Mouse (Mus musculus) retina, postnatal 1 day (tissue): ENCODE data around the gene Spryd7.
A peak's percentile ranks its signal among the peaks of the same experiment; 100 is the strongest.
"Not testable (repeated sequence)": the region's sequence is repeated elsewhere in the genome, so short reads cannot be mapped to it uniquely, and the experiment has no call there.

ENCODE experiments used
- DNase-seq: peaks from one replicate; pipeline ENCODE4 v3.0.0-alpha.2; 2012

The Spryd7 gene

GRCm38 (mm10) chr14:61556289-61557147 lies at the start of gene Spryd7:
Spryd7 (minus strand) TSS chr14:61556886.
- peak; percentile 98 for DNase-seq

DNA sequence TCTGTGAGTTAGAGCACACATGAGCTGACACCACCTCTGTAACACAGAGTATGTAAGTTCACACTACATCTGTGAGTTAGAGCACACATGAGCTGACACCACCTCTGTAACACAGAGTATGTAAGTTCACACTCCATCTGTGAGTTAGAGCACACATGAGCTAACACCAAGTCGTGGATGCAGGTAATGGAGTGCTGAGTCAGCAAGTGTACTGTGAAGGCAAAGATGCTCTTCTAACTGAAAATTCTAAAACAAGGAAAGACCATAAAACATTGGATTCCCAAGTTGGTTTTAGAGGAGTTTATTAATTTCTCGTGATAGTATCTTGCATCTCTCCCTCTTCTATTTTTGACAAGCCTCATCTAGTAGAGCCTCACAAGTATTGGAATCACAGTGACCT lies 49.4 kb upstream of the Spryd7 start:
- DNase-seq = not testable (repeated sequence)

- DNase-seq = no peak
Measured at GRCm38 (mm10) chr14:61604081-61604480, 47.4 kb upstream of the Spryd7 start.

GRCm38 (mm10) chr14:61603069-61603755 lies 46.5 kb upstream of the Spryd7 start:
- DNase-seq = peak; percentile 54

DNA sequence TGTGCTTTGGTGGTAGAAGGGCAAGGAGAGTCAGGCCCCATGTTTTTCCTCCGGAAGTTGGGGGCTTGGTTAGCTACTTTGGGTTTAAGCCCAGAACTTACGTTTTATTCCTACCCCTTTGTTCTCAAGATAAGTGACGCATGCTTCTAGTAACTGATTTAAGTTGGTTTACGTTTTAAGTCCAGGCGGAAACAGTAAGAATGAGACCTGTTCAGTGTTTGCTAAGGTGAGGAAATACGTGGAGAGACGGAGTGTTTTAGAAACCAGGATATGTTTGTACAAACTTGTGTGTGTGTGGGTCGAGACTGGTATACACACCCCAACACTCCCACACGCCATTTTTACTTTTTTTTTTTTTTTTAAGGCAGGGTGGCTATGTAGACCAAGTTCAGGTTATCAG lies 44.7 kb upstream of the Spryd7 start:
- DNase-seq = no peak

DNA sequence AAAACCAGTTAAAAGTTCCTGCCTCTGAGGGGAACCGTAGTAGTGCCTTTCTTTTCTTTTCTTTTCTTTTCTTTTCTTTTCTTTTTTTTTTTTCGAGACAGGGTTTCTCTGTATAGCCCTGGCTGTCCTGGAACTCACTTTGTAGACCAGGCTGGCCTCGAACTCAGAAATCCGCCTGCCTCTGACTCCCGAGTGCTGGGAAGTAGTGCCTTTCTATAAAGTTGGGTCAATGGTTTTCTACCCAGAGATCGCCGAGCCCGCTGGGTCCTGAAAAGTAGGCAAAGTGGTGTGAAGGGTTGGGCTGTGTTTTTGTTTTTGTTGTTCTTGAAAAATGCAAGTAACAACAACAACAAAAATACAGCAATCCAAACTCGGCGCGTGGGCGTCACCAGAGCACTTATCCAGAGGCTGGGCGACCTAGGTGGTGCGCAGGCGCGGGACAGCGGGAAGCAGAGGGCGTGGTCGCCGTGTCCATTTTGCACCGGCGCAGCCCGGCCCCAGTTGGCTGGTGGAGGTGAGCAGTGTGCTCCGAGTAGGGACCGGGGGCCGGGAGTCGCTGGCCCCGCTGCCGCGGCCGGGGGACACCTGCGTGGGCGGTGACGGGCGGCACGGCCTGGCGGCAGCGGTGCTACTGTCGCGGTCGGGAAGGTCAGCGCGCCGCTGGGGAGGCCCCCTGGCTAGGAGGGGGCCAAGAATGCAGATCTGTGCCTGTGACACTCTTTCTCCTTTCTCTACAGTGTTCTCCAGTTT lies 42.5 kb upstream of the Spryd7 start:
- DNase-seq = peak; percentile 89

- no peak for DNase-seq
Measured at GRCm38 (mm10) chr14:61597968-61598367, 41.3 kb upstream of the Spryd7 start, which contains the start of gene Trim13. Trim13 (plus strand) TSS chr14:61598247.

DNA sequence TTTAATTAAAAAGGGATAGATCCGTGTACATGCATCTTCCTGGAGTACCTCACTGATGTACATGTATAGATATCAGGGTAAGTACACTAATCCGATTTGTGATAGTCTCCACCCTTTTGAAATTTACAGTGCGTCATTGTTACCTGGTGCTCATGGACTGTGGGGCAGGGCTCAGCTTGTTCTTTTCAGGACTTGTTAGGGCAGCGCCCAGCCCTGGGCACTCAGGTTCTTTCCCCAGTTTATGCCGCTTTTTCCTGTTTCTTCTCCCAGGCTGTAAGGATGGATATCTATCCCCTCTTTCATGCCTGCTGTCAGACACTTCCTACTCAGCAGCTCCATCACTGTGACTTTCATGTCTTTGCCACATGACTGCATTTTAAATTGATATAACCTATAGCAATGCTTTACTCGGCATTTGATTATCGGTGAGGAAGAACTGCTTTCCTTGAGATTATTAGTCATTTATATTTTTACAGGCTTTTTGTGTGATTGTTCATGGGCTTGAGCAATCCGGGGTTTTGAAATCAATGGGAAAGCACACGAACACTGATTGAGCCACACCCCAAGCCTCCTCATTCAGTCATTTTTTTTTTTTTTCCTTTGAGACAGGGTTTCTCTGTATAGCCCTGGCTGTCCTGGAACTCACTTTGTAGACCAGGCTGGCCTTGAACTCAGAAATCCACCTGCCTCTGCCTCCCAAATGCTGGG lies 40.2 kb upstream of the Spryd7 start:
- no peak for DNase-seq

DNA sequence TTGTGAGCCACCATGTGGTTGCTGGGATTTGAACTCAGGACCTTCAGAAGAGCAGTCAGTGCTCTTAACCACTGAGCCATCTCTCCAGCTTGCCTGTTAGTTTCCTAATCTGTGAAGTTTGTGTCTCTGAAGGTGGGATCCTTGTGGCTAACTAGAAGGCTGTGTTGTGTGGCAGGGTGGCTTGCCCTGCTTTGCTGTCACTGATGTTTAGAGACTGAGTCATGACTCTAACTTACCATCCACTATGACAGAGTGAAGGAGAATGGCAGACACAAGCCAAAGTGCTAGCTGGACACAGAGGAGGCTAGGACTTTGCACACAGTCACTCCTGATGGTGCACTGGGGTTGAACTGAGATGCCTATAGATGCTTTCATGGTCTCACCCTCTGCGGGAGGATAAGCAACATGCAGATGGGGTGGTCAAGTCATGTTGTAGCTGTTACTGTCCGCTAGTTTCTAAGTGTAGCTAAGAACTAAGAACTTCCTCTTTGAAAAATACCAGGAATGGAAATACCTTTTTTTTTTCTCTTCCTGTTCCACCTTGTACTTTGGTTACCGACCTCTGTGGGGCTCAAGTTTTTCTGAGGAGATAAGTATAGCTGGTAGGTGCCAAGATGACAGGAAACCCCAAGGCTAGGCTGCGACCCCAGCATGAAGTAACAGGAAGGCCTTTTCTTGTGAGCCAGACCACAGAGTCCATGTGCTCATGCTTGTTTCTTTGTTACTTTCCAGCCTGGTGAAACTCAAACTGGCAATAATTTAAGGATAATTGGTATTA lies 32.8 kb upstream of the Spryd7 start:
- DNase-seq = no peak

DNA sequence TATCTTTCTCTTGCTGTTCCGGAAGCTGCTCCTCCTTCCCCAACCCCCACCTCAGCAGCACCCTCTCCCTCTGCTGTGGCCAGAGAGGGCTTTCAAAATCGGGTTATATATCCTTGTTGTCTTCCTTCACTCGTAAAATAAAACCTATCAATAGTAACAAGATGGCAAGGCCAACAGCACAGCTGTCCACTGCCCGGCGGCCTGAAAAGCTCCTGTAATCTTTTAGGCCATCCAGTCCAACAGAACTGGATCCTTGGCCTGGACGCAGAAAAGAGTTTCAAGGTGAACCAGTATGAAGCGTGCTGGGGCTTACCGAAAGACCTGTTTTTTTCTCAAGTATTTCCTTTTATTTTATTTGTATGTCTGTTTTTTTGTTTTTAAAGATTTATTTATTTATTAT lies 19.3 kb upstream of the Spryd7 start:
- no peak for DNase-seq

DNA sequence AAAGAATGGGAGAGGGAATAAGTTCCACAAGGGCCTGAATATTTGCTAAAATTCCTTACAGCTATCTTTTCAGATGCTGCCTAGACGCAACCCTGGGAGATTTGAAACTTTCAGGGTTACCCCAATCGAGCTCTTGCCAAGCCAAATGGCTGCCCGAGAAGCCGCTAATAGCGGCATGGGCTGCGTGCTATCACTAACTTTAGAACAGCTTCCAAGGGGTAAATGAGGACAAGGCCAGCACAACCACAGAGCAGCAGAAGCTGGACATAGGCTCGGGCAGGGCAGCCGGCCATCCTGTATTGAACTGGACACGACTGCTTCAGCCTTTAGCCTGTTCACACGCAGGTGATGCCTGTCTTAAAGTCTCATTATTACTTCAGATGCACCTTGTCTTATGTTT lies 18.4 kb upstream of the Spryd7 start:
- no peak for DNase-seq

DNA sequence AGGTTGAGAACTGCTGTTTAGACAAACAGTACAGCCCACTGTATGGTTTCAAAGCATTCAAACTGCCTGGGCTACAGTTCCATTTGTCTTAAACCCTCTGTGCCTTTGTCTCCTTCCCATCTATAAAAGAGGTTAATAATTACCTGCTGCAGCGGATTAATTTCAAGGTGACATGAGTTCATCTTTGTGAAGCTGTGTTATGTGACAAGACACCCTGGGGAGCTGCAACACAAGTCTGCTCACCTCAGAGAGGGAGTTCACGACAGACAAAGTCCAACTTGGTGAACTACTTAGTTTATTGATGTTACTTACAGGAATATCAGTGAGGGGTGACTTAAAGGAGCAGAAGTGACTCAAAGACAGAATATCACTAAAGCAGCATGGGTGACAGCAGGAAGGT lies 15.4 kb upstream of the Spryd7 start:
- no peak for DNase-seq

- DNase-seq = peak; percentile 82
Measured at GRCm38 (mm10) chr14:61571366-61571765, 14.7 kb upstream of the Spryd7 start.

DNA sequence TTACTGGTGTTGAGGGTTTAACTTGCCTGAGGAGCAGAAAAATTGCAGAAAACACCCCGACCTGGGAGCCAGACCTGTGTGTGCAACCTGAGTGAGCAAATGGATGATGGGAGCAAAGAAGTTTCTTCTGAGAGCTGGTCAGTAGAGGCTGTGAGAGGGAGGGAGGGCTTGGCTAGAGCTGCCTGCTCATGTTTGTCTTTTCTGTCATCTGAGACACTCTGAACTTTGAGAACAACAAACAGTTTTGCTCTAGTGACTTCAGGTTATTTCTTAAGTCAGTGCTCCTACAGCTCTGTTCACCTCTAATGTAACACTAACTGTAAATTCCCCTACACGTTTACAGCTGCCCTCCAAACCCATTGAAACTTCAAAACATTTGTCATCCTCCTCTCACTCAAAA lies 12.7 kb upstream of the Spryd7 start:
- no peak for DNase-seq

DNA sequence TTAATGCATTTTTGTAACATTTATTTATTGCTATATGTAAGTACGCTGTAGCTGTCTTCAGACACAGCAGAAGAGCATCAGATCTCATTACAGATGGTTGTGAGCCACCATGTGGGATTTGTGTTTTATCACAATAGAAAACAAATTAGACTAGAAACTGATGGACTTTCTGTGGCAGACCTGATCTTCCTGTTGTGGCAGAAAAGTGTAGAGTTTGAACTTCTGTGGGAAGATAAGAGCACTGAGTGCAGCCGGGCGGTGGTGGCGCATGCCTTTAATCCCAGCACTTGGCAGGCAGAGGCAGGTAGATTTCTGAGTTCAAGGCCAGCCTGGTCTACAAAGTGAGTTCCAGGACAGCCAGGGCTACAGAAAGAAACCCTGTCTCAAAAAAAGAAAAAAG lies 9.5 kb upstream of the Spryd7 start:
- DNase-seq = not testable (repeated sequence)

- DNase-seq = no peak
Measured at GRCm38 (mm10) chr14:61559856-61560255, 3.2 kb upstream of the Spryd7 start.

- no peak for DNase-seq
Measured at GRCm38 (mm10) chr14:61558901-61559300, 2.2 kb upstream of the Spryd7 start.

DNA sequence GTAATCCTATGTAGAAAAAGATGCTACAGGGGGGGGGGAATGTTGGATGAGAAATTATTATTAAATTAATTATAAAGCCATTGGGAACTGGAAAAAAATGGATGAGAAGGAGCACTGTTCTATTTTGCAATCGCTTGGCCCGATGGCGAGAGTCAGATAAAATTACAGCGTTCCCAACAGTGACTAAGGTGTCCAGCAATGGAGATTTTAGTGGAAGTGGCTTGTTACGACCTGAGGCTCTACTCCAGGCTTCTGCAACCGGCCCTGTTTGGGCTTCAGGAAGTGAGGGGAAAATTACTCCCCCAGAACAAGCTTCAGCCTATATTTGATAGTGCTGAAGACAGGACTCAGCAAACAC lies 776 bp downstream of the Spryd7 start:
- DNase-seq = no peak

DNA sequence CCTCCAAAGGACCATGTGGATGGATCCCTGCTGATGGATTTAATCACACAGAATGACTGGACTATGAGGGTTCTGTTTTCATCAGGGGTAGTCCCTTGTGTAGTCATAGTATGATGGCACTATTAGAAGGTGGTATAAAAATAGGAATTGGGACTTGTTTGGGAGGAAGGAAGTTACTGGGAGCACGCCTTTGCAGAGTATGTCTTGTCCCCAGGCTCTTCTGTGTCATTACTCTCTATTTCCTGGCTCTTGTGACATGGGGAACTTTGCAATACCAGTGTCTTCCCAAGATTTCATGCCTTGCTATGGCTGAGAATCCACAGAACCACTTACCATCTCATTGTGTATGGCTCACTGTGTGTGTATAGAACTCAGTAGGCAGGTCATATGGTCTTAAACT lies 8.1 kb downstream of the Spryd7 start:
- DNase-seq = no peak

GRCm38 (mm10) chr14:61537772-61538171 lies 18.9 kb downstream of the Spryd7 start:
- DNase-seq = not testable (repeated sequence)

- DNase-seq = no peak
Measured at GRCm38 (mm10) chr14:61536631-61537264, 19.9 kb downstream of the Spryd7 start.

DNA sequence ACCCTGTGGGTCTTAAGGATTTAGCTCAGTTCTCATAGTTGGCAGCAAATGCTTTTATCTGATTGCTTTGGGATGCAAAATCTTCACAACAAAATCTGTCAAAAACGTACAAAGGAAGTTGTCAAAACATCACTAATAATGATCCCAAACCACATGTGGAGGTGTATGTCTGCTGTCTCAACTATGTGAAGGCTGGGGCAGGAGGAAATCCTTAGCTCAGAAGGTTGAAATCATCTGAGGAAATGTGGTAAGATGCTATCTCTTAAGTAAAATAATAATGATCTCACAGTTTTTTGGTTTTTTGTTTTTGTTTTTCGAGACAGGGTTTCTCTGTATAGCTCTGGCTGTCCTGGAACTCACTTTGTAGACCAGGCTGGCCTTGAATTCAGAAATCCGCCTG lies 20.9 kb downstream of the Spryd7 start:
- no peak for DNase-seq
